Mouse (Mus musculus) adipocyte (in vitro differentiated cells): ENCODE results near the gene Ino80.

Experiments used
- DNase-seq: peaks from one replicate; pipeline ENCODE4 v3.0.0-alpha.2; 2016; ENCODE audit warnings: low spot score

Ino80 gene

DNA sequence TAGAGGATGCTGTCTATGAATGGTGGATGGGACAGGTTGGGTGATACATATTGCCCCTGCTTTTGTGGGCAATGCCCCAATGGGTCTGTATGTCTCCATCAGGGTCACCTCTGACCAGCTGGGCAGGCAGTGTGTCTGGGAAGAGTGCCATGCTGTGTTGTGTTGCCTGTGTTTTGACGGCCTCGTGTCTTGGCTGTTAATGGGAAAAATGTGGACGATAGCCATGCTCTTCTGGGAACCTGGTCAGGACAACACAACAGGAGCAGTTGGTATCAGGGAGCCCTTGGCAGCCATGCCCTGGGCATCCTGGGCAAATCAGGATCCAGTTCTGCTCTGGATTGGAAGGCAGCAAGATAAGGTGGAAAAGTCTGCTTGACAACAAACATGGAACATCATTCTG, 122.4 kb downstream of the Ino80 start:
- peak; percentile 100 for DNase-seq

DNA sequence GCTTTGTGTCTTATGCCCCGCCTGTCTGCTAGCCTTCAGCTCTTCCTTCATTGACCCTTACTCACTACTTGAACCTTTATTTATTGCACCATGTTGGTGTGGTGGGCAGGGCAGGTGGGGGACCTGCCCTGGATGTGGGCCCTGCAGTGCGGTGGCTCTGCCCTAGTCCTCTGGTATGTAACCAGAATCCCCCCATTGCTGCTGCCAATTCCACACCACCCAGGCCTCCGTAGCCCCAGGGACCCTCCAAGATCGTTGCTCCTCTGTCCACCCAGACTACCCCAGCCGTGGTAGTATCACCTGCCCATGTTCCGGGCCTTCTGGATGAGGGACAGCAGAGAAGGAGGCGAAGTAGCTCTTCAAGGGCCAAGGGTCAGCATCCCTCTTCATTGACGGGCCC, 123.8 kb downstream of the Ino80 start:
- no peak for DNase-seq

GRCm38 (mm10) chr2:119350555-119351486, 126.7 kb downstream of the Ino80 start, which contains the start of gene Chac1:
TSS of gene Chac1 (plus strand) at chr2:119351229.
- DNase-seq = peak; percentile 98

- DNase-seq = no peak
Measured at GRCm38 (mm10) chr2:119344537-119345138, 132.8 kb downstream of the Ino80 start.

DNA sequence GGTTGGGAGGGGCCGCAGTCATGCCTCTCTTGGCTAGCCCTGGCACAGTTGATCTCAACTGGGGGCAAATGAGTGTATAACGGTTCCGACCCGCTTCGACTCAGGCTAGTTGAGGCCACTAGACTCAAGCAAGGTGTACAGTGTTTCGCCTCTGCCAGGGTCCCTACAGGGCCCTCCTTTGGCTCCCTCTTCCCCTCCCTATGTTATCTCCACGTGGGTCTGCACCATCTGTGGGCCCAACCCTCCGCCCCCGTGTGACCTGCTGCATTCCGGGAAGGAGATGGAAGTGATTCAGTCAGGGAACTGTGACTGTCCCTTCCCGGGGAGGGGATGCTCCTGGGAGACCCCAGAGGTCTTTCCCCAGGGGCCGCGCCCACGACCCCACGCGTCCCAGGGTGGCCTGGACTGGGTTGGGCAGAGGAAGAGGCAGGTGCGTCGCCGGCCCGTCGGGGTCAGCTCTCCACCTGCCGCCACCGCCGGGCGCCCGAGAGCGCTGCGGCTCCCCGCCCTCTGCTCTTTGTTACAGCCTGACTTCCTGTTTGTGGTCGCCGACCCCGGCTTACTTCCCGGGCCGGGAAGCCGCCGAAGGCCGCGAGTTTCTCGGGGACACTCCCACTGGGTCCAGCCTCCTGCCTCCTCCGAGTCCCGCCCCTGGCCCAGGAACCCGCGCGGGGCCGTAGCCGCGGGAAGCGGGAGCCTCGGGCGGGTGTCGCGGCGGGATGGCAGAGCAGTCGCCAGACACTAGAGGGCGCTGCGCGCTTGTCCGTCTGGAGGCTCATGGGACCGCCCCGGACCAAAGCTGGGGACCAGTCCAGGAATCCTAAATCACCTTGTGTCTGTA, 139.8 kb downstream of the Ino80 start:
- DNase-seq = peak; percentile 84

GRCm38 (mm10) chr2:119336470-119336869, 141.0 kb downstream of the Ino80 start:
- DNase-seq = no peak

DNA sequence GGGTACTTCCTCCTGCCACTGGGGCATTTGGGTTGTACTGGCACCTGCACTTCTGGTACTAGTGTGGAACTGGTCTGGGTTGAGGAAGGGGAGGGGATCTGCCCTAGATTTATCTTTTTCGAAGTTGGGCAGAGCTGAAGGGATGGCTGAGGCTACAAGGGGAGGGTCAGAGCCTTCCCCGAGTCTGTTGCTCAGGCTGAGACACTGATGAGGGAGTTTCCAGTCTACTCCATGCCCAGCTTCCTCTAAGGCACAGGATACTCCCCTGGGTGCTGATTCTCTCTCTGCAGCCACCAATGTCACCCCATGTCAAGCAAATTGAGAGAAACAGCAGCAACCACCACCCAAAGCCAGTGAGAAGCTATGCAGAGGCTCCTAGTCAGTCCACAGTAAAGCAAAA, 141.5 kb downstream of the Ino80 start:
- no peak for DNase-seq

GRCm38 (mm10) chr2:119335535-119335934, 142.0 kb downstream of the Ino80 start:
- no peak for DNase-seq

- no peak for DNase-seq
Measured at GRCm38 (mm10) chr2:119334964-119335525, 142.4 kb downstream of the Ino80 start.

DNA sequence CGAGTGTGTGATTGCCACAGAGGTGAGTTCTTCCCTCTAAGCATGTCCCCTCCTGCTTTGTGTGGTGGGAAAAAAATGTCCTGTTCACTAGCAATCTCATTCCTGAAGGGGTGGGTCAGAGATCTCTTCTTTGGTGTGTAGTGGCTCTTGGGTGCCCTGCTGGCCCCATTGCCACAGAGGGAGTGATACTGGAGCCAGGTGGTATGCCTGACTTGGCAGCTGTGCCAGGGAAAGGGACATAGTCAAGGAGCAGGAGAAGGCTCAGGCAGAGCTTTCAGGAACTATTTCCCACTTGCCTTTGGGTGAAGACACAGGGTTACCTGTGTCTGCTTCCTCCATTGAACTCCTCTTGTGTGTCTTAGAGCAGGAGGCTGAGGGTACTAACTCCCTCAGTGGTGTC, 143.4 kb downstream of the Ino80 start:
- no peak for DNase-seq

- DNase-seq = no peak
Measured at GRCm38 (mm10) chr2:119332177-119332661, 145.3 kb downstream of the Ino80 start.

- no peak for DNase-seq
Measured at GRCm38 (mm10) chr2:119330795-119331194, 146.7 kb downstream of the Ino80 start.

DNA sequence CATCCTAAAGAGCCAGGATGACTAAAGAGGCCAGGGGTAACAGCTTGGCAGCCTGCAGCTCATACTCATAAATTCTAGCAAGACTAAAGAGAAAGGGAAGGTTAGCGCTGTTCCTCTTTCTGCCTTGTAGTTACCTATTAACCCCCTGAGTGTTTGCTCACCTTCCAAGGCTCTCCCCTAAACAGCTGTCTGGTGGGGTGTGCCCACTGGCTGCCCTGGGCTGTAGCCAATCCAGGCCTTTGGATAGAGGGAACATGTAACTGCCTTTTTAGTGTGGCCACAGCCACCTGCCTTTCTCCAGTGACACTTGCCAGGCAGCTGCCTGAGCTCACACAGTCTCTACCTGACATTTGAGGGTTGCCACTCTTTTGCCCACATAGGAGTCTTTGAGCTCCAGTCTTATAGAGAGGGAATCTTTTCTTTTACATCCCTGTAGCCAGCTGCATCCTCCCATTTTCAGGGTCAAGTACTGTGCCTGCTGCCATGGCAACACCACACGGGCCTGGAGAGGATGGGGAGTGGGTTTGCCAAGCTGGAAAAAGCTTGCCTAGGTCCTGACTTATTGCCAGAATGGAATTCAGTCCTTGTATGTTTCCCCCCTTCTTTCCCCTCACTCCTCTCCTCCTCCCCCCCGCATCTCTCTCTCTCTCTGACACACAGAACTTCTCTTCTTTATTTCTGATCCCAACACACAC, 148.2 kb downstream of the Ino80 start:
- DNase-seq = no peak

GRCm38 (mm10) chr2:119328546-119328945, 148.9 kb downstream of the Ino80 start:
- DNase-seq = no peak

DNA sequence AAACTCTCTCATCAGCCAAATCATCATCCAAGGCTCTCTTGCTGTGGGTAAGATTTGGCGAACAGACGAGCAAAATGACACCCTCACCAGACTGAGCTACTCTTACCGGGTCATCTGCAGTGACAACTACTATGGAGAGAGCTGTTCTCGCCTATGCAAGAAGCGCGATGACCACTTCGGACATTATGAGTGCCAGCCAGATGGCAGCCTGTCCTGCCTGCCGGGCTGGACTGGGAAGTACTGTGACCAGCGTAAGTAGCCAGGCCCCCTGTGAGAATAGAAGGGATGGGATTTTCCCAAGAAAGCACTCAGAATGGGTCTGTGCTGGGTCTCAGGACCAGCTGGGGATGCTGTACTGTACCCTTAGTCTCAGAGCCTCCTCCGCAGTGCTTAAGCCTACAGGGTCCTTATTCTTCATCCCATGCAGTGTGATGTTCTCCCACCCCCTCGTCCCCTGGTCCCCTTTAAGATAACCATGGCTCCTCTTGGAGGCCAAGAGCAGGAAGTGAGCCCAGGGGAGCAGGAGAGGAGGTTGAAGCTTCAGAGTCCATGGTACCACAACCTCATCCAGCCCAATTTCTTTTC, 149.5 kb downstream of the Ino80 start:
- DNase-seq = no peak

DNA sequence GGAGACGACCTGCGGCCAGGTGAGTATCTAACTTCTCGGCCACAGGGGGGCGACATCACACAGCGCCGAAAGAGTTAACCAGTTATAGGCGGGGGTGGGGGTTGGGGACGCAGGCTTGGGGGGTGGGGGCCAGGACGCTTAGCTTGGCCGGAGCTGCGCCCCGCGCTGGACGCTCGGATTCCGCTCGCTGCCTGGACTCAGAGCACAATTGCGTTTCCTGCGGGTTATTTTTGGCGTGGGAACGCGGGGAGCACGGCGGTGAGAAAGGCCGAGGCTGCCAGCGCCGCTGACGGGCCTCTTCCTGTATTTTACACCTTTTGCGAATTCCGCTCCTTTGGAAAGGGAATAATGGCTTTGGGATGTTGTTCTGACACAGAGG, 150.4 kb downstream of the Ino80 start:
- no peak for DNase-seq

DNA sequence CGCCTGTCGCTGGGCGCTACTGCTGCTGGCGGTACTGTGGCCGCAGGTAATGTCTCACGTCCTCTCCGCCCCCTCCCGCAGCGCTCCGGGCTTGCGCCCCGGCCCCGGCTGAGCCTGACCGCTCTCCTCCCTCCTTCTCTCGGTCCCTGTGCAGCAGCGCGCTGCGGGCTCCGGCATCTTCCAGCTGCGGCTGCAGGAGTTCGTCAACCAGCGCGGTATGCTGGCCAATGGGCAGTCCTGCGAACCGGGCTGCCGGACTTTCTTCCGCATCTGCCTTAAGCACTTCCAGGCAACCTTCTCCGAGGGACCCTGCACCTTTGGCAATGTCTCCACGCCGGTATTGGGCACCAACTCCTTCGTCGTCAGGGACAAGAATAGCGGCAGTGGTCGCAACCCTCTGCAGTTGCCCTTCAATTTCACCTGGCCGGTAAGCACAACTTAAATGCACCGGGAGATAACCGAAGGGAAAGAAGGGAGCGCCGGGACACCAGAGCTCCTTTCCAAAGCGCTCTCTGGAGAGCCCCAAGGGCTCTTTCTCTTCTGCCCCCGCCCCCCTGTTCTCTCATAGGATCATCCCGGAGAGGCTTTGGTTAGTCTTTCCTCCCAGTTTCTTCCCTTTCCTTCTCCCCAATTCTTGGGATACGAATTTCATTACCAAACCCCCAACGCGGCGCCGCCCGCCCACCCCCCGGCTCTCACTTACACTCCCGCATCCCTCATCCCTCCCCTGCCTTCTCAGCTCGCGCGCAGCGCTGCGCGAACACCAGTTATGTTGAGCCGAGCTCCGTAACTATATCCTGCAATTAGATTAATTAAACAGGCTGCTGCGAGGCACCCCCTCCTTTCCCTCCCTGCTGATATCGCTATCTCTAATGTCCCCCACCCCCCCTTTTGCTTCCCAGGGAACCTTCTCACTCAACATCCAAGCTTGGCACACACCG, 151.1 kb downstream of the Ino80 start:
- DNase-seq = no peak

- DNase-seq = no peak
Measured at GRCm38 (mm10) chr2:119325568-119326143, 151.8 kb downstream of the Ino80 start, which contains the start of gene Dll4. TSS of gene Dll4 (plus strand) at chr2:119325784.

GRCm38 (mm10) chr2:119324576-119325318, 152.7 kb downstream of the Ino80 start:
- DNase-seq = no peak
